Mouse (Mus musculus) layer of hippocampus, adult 2 months (tissue): ENCODE results near the gene Gab2. TPM values are rescaled to one million over a fixed set of nuclear protein-coding genes. Genes with fewer than 3 reads are reported as not detected.

Experiments
- DNase-seq, 2 experiments: peaks; one replicate each; pipeline ENCODE4 v3.0.0; 2022; ENCODE audit warnings: low spot score in 2 of 2
- H3K27ac ChIP-seq: fragments of 200-600 bp; 2 replicates; pipeline ENCODE4 v1.8.1; 2022
- H3K4me3 ChIP-seq: fragments of 200-600 bp; 2 replicates; pipeline ENCODE4 v1.8.1; 2022; ENCODE audit warnings: mild to moderate bottlenecking
- CTCF ChIP-seq: fragments of 200-600 bp; conservative IDR thresholded peaks from 2 replicates; pipeline ENCODE4 v1.8.1; 2022; ENCODE audit warnings: antibody characterized with exemption, mild to moderate bottlenecking, moderate library complexity
- total RNA-seq, 2 experiments: library from RNA; stranded (reverse); gene quantifications; 2 replicates each; pipeline ENCODE4 v1.2.3; 2021

The Gab2 gene
- total RNA-seq, 2 experiments from 2014 or later, result 12.2 to 13.6 TPM

DNA sequence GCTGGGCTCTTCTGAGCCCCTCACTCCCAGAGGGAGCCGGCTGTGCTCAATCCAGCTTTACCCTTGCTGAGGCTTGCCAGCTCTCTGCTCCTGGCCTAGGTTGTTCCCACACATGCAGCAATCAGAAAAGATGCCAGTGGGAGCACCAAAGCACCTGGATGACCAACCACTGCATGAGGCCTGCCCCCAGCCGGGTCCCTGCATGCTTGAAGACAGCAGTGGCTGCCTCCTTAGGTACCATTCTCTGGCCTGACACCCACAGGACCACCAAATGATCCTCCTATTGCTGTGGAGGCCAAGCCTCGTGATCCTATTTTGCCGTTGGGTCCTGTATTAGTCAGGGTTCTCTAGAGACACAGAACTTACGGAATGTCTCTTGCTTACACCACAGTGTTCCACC lies 269.5 kb downstream of the Gab2 start:
- Histone ChIP-seq H3K4me3 (no peak overlapping the region), H3K27ac (peak overlapping the region; percentile 75)
- TF ChIP-seq CTCF, result no peak
- no peak for DNase-seq

DNA sequence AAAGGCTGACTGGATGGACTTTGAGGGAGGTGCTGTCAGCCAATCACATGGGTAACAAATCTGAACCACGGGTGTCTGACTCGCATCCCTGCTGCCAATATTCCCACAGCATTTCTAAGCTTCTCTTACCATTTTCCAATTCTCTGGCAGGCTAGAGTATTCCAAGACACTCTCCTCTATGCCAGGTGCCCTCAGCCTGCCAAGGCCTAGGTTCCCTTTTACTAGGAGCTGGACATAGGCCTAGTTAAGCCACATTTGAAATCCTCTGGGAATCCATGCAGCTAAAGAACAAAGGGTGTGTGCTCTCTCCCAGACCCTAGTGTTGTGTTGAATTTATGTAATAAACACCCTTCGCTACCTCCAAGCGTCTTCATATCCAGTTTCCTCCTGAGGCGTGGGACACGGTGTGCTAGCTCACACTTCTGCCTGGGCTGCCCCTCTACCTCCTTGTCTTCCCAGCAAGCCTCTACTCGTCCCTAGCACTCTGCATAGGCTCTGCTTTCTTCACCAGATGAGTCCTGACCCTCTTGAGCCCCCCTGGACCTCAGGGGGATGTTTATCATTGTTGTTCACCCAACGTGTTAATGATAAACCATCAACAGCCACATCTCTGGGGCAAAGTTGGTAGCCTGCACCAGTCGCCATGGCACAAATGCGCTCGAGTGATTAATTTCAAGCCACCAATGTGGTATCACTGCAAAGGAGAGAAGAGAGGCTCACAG lies 270.6 kb downstream of the Gab2 start:
- no peak for TF ChIP-seq CTCF
- Histone ChIP-seq H3K27ac (peak overlapping the region; percentile 67; the same call in 1 of the 2 replicates), H3K4me3 (no peak overlapping the region)
- DNase-seq, result no peak

DNA sequence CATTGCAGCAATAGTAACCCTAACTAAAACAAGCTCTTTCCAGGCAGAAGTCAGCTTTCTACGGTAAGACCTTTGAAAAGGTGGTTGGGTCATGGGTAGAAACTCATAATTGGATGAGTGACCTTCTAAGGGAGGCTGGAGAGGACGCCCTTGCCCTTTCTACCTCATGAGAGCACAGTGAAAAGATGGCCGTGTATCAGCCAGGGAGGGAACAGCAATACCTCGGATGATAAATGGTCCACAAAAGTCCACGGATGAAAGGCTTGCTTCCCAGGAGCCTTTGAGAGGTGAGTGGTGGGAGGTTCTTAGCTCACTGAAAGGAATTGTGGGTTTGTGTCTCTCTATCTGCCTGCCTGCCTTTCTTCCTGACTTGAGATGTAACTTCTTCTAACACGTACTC lies 272.0 kb downstream of the Gab2 start:
- DNase-seq, result no peak
- TF ChIP-seq CTCF, result no peak
- no peak overlapping the region for H3K27ac ChIP-seq
- no peak overlapping the region for H3K4me3 ChIP-seq

DNA sequence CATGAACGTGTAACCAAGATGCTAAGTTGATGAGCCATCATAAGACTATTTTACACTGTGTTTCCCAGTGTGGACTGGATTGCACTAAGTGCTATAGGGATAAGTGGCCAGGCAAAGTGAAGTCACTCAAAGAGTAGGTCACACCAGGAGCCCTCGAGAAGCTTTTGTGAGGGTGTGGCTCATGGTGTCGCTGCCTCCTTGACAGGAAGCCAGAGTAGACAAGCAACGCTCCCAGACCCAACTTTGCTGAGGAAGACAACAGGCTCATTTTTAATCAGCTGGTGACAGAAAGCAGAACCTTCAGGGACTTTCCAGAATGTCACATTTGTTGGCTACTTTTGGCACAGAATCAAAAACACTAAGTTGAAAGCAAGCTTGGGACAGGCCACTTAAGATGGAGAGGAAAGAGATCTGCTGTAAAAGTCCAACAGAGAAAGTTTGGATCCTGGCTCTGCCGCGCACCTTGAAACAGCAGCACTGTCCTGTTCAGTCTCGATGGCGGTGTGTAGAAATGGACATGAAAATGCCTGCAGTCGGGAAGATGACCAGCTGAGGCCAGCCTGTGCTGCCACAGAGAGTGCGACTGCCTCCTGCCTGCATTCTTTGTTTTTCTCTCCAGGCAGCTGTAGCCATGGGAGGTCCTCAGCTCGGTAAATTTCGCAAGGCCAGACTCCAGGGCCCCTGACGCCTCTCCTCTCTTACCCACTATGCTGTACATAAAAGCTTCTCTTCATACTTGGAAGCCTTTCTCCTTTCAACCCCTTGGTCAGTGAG lies 273.9 kb downstream of the Gab2 start:
- no peak overlapping the region for H3K4me3 ChIP-seq
- DNase-seq, result no peak
- peak overlapping the region; percentile 82; the same call in 1 of the 2 replicates for H3K27ac ChIP-seq
- TF ChIP-seq CTCF, result no peak

DNA sequence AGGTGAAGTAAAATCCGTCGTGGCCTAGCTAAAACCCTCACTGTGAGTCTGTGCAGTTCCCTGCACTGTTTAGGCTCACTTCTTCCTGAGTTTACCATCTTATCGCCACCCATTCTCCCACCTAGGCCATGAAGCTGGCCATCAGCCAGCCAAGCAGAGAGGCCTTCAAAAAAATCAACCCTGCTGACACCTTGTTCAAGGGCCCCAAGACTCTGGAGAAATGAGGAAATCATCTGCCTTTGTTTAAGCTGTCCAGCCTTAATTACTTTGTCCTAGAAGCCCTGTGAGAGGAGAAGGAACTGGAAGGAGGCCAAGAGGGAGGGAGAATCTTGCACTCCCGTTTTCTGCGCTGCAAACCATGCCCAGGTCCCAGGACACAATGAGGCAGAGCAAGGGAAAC lies 274.9 kb downstream of the Gab2 start:
- Histone ChIP-seq H3K27ac (peak overlapping the region; percentile 82), H3K4me3 (no peak overlapping the region)
- no peak for DNase-seq
- no peak for TF ChIP-seq CTCF

DNA sequence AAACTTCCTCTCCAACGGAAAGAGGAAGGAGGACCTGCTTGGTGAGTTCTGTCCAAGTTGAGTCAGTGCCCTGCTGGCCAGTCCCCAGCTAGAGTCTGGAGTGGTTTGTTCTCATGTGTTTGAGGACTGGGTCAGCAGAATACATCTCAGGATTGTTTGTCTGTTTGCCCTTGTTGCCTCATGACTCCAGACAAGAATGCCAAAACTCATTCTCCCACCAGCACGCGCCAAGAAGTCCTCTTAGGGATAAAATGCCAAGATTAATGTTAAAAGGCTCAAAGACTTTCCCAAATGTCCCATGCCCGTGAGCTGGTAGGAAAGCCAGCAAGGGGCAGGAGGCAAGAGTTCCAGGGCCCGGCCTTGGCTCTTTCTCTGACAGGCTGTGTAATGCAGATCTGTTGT lies 275.5 kb downstream of the Gab2 start:
- Histone ChIP-seq H3K27ac (peak overlapping the region; percentile 82), H3K4me3 (no peak overlapping the region)
- TF ChIP-seq CTCF, result peak; percentile 27
- DNase-seq, result peak in 1 of 2 experiments; percentile 55

DNA sequence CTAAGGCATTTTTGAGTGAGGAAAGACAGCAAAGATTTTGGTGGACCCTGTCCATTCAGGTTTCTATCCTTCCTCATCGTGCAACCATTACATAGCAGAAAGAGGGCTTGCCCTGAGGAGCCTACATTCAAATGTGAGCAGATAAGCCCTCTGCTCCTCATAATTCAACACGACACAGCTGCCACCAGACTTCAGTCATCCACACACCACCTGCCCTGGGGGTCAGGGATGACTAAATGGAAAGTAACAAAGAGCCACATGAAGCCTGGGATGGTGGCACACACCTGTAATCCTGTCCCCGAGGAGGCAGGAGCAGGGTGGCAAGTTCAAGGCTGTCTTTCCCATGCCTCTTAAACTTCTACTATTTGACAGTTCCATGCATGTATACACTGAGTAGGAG lies 276.5 kb downstream of the Gab2 start:
- H3K27ac ChIP-seq, result peak overlapping the region; percentile 82; the same call in 1 of the 2 replicates
- H3K4me3 ChIP-seq, result no peak overlapping the region
- no peak for TF ChIP-seq CTCF
- DNase-seq, result no peak

GRCm38 (mm10) chr7:97358347-97358746 lies 277.0 kb downstream of the Gab2 start:
- Histone ChIP-seq H3K4me3 (no peak overlapping the region), H3K27ac (no peak overlapping the region)
- DNase-seq, result no peak
- no peak for TF ChIP-seq CTCF

Other genes starting within 250 kb of the Gab2 start
- 10 to 100 TPM; 15.2 to 17.4 TPM for gene Nars2, start 130.1 kb upstream of the Gab2 start, total RNA-seq